In genomic region chr2:75994841-75995240, GRCm38 (mm10) we compare ENCODE assay signal across 30 mouse cellular contexts. TPM values are rescaled to one million over a fixed set of nuclear protein-coding genes. Genes with fewer than 3 reads are reported as not detected.
"Had no signal": no experiment of that assay in that cellular context is flagged by ENCODE, and none has a peak within 500 bp of the region (broad histone marks: within the 10 kb centered on the region; RNA-seq: fewer than 3 reads in every experiment).

No protein-coding gene starts in this region.

- DNase-seq: heart, postnatal 14 days; heart, postnatal 36 days; heart, postnatal 4 days; kidney, adult 11 months; kidney, adult 18-20 months; kidney, adult 2 months; kidney, adult 8-10 months; kidney, adult 9 months; kidney, postnatal 10 days; kidney, postnatal 14 days; kidney, postnatal 25 days; kidney, postnatal 36 days; kidney, postnatal 4 days; layer of hippocampus, adult 9-11 months; layer of hippocampus, postnatal 36 days had no signal

- H3K9me3 ChIP-seq: heart, embryonic 12.5 days; heart, embryonic 13.5 days; heart, embryonic 15.5 days; hindbrain, embryonic 10.5 days; hindbrain, embryonic 12.5 days; hindbrain, embryonic 13.5 days; hindbrain, embryonic 15.5 days; intestine, embryonic 15.5 days; kidney, embryonic 15.5 days had no signal

- H3K36me3 ChIP-seq: heart, embryonic 12.5 days; heart, embryonic 13.5 days; heart, embryonic 15.5 days; hindbrain, embryonic 10.5 days; hindbrain, embryonic 12.5 days; hindbrain, embryonic 13.5 days; hindbrain, embryonic 15.5 days; intestine, embryonic 15.5 days; kidney, embryonic 15.5 days had no signal

- H3K4me3 ChIP-seq: heart, embryonic 12.5 days; heart, embryonic 13.5 days; heart, embryonic 15.5 days; hindbrain, embryonic 10.5 days; hindbrain, embryonic 12.5 days; hindbrain, embryonic 13.5 days; hindbrain, embryonic 15.5 days; intestine, embryonic 15.5 days; kidney, embryonic 15.5 days; layer of hippocampus, adult 2 months; left cerebral cortex, adult 2 months had no signal

- H3K27me3 ChIP-seq: heart, embryonic 12.5 days; heart, embryonic 13.5 days; heart, embryonic 15.5 days; hindbrain, embryonic 12.5 days; hindbrain, embryonic 13.5 days; hindbrain, embryonic 15.5 days; intestine, embryonic 15.5 days; kidney, embryonic 15.5 days had no signal

- H3K27ac ChIP-seq: heart, embryonic 13.5 days; heart, embryonic 15.5 days; hindbrain, embryonic 10.5 days; hindbrain, embryonic 12.5 days; hindbrain, embryonic 13.5 days; hindbrain, embryonic 14.5 days; hindbrain, embryonic 15.5 days; hindbrain, postnatal 0 days; intestine, embryonic 15.5 days; kidney, embryonic 15.5 days; kidney, postnatal 0 days; layer of hippocampus, adult 2 months; left cerebral cortex, adult 2 months had no signal

RNA-seq across cellular contexts. Expression of gene Ttc30a2, which starts 16.9 kb away (rescaled TPM):
- polyA plus RNA-seq: inflammation-experienced regulatory T-cells, adult 6 months had no signal
